Mouse (Mus musculus) bone marrow macrophage, adult 2 months (primary cell): ENCODE measurements around the gene Adcy4. TPM values are rescaled to one million over a fixed set of nuclear protein-coding genes. Genes with fewer than 3 reads are reported as not detected.

Source experiments
- H3K27ac ChIP-seq: 2 replicates; pipeline ENCODE4 v1.5.1; 2012; ENCODE audit warnings: low read depth, low read length; ENCODE audit not compliant: insufficient read depth
- H3K4me1 ChIP-seq: 2 replicates; pipeline ENCODE4 v1.6.1; 2012; ENCODE audit warnings: low read length; ENCODE audit not compliant: control insufficient read depth, insufficient read depth
- H3K4me3 ChIP-seq: 2 replicates; pipeline ENCODE4 v1.5.1; 2012; ENCODE audit warnings: mild to moderate bottlenecking, low read length, moderate library complexity; ENCODE audit not compliant: insufficient read depth
- CTCF ChIP-seq: IDR thresholded peaks from 2 replicates; pipeline ENCODE4 v1.5.1; 2012; ENCODE audit warnings: low read depth, mild to moderate bottlenecking, low read length, moderate library complexity
- POLR2A ChIP-seq: IDR thresholded peaks from 2 replicates; pipeline ENCODE4 v1.6.1; 2012; ENCODE audit warnings: mild to moderate bottlenecking, low read depth, low read length, borderline replicate concordance
- polyA plus RNA-seq: library from polyadenylated mRNA; stranded (reverse); fragments of >200 nt; gene quantifications from 2 replicates; pipeline ENCODE4 v1.2.4, GENCODE M21; 2012; ENCODE audit not compliant: missing spikeins, insufficient read depth, insufficient read length

Gene Adcy4
- not detected in 2 replicates for polyA plus RNA-seq

DNA sequence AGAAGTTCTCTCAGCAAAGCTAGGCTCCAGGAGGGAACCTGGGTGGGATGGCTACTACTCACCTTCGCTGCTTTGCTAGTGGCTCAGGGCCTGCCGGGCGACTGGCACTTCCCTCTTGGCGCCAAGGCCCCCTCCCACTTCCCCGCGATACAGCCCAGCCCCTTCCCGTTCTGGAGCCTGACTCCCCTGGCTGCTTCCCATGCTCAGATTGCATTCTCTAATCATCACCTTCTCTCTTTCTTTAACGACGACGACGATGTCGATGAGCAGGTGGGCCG is at the start of gene Adcy4:
Gene Adcy4, minus strand, starts transcription at position 138 of the 278 bp plus-strand sequence.
- TF ChIP-seq CTCF (no peak), POLR2A (no peak)
- Histone ChIP-seq H3K4me3 (no peak within 1 kb of the TSS), H3K4me1 (peaks cover 6% of the 10 kb centered on the region; the same call in 1 of the 2 replicates), H3K27ac (no peak within 1 kb of the TSS)

DNA sequence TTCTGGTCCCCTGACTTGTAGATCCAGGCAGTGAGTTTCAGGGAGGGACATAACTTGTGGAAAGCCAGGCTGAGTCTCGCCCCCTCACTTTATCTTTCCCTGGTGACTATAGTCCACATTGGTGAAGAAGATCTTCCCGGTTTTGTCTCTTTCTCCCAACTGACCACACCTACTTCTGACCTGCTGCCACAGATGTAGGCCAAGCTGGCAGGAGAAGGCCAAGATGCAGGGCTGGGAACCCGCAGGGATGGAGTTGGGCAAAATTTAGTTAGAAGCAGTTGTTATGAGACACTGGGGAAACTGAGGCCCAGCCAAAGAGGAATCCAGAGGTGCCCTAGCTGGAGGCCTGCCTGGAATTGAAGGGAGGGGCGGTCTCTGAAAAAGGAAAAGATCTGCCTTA is 49.2 kb upstream of the Adcy4 start:
- H3K4me3 ChIP-seq: no peak overlapping the region
- TF ChIP-seq POLR2A (no peak), CTCF (no peak)
- H3K27ac ChIP-seq: no peak overlapping the region
- H3K4me1 ChIP-seq: no peaks in the 10 kb centered on the region

DNA sequence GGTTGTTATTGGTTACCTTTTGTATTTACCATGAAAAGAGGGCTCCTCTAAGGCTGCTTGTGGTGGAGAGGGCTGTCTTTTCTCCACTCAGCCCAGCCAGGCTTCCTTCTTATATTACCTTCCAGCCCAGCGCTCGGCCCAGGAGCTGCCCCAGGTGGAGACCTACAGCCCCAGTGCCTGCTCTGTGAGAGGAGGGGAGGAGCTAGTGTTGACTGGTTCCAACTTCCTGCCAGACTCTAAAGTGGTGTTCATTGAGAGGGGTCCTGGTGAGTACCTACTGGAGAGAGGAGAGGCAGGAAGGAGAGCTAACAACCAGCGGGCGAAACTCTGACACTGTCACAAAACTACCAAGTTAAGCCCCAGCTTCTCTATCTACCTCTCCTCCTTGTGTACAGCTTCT is 46.4 kb upstream of the Adcy4 start:
- Histone ChIP-seq H3K4me3 (no peak overlapping the region), H3K27ac (no peak overlapping the region), H3K4me1 (no peaks in the 10 kb centered on the region)
- TF ChIP-seq POLR2A: no peak
- no peak for TF ChIP-seq CTCF

DNA sequence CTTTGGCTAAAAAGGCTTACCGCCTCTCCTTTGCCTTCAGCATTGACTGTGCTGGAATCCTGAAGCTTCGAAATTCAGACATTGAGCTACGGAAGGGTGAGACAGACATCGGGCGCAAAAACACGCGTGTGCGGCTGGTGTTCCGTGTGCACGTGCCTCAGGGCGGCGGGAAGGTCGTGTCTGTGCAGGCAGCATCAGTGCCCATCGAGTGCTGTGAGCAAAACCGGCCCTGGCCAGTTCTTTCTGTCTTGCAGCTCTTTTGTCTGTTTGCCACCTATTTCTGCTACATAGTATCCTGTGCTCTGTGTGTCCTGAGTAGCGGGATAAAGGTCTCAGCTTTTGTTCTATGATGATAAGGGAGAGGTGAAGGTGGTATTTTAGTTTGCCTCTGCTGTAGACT is 46.0 kb upstream of the Adcy4 start:
- Histone ChIP-seq H3K4me3 (no peak overlapping the region), H3K27ac (no peak overlapping the region), H3K4me1 (no peaks in the 10 kb centered on the region)
- TF ChIP-seq CTCF: no peak
- TF ChIP-seq POLR2A: no peak

DNA sequence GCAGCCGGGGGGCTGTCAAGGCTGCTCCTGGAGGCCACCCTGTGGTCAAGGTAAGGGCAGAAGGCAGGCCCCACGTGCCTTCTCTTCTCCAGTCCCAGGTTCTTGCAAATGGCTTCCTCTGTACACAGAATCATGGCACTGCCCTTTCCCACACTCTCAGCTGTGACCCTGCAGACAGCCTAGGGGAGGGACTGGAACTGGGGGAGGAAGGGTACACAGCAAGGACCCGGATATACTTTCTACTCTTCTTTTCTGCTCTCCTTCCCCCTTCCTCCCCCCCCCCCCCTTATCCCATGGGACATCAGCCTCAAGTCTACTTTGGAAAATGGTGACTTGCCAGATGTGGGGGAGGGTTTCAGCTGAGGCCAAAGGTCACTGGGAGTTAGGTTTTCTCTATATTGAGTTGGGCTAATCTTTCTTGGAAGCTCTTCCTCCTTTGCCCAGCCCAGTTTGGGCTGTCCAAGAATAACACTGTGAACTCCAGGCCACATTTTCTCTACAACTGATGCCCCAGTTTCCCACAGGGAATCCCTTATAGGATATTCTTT is 44.9 kb upstream of the Adcy4 start:
- no peak overlapping the region for H3K27ac ChIP-seq
- no peak overlapping the region for H3K4me3 ChIP-seq
- no peaks in the 10 kb centered on the region; the same call in 1 of the 2 replicates for H3K4me1 ChIP-seq
- TF ChIP-seq POLR2A (no peak), CTCF (no peak)

DNA sequence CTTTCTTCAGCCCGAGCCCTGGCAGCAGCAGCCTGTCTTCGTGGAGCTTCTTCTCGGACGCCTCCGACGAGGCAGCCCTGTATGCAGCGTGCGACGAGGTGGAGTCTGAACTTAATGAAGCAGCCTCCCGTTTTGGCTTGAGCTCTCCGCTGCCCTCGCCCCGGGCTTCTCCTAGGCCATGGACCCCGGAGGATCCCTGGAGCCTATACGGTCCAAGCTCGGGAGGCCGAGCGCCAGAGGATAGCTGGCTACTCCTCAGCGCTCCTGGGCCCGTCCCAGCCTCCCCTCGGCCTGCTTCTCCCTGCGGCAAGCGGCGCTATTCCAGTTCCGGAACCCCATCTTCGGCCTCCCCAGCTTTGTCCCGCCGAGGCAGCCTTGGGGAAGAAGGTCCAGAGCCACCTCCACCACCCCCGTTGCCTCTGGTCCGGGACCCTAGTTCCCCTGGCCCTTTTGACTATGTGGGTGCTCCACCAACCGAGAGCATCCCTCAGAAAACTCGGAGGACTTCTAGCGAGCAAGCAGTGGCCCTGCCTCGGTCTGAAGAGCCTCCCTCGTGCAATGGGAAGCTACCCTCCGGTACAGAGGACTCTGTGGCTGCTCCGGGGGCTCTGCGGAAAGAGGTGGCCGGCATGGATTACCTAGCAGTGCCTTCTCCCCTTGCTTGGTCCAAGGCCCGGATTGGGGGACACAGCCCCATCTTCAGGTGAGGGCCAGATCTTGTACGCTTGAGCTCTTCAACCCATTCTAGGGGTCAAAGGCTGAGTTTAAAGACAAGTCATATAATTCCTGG is 42.9 kb upstream of the Adcy4 start:
- Histone ChIP-seq H3K27ac (no peak overlapping the region), H3K4me3 (no peak overlapping the region)

DNA sequence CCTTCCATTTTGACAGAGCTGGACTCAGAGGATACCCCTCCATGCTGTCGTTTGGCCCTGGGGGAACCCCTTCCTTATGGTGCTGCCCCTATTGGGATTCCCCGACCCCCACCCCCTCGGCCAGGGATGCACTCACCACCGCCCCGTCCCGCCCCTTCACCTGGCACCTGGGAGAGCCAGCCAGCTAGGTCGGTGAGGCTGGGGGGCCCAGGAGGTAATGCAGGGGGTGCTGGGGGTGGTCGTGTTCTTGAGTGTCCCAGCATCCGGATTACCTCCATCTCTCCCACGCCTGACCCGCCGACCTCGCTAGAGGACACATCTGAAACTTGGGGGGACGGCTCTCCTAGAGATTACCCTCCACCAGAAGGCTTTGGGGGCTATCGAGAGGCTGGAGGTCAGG is 42.2 kb upstream of the Adcy4 start:
- H3K27ac ChIP-seq: no peak overlapping the region
- H3K4me1 ChIP-seq: no peaks in the 10 kb centered on the region; the same call in 1 of the 2 replicates
- TF ChIP-seq POLR2A (no peak), CTCF (no peak)
- no peak overlapping the region for H3K4me3 ChIP-seq

More for the DNA sequence above, 42.9 kb upstream of the Adcy4 start:
- H3K4me1 ChIP-seq: no peaks in the 10 kb centered on the region; the same call in 1 of the 2 replicates
- TF ChIP-seq CTCF (no peak), POLR2A (no peak)

DNA sequence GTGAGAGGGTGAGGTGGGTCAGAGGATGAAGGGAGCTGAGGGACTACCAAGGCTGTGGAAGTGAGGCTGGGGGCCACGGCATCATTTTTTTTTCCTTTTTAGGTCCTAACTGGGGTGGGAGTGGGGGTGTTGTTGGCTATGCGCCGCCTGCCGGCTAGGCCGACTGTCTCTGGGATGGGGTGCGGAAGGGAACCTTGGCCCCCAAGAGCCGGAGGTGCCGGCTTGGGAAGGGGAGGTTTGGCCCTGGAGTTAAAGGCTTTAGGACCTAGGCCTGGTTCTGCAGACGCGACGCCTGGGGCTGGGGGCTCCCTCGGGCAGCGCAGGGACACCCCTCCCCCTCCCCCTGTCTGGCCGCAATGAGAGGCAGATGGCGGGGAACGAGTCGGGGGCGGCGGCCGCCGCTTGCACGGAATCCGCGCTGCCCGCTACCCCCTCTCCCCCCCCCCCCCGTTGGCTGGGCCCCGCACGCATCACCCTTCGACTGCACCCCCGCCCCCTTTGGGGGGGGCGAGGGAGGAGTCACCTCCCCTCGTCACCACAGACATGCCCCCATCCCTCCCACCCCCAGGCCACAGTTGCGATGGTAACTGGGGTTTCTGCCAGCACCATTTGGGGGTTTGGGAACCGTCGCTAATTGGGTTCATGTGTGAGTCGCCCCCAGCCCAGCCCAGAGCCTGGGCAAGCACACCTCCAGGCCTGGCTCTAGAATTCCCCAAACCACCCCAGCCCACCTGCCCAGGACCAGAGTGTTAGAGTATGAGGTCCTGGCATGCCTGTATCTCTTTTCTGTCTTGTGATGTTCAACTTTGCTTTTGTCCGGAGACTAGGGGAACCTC is 41.5 kb upstream of the Adcy4 start:
- TF ChIP-seq POLR2A: no peak
- no peaks in the 10 kb centered on the region; the same call in 1 of the 2 replicates for H3K4me1 ChIP-seq
- no peak overlapping the region for H3K4me3 ChIP-seq
- no peak overlapping the region for H3K27ac ChIP-seq

DNA sequence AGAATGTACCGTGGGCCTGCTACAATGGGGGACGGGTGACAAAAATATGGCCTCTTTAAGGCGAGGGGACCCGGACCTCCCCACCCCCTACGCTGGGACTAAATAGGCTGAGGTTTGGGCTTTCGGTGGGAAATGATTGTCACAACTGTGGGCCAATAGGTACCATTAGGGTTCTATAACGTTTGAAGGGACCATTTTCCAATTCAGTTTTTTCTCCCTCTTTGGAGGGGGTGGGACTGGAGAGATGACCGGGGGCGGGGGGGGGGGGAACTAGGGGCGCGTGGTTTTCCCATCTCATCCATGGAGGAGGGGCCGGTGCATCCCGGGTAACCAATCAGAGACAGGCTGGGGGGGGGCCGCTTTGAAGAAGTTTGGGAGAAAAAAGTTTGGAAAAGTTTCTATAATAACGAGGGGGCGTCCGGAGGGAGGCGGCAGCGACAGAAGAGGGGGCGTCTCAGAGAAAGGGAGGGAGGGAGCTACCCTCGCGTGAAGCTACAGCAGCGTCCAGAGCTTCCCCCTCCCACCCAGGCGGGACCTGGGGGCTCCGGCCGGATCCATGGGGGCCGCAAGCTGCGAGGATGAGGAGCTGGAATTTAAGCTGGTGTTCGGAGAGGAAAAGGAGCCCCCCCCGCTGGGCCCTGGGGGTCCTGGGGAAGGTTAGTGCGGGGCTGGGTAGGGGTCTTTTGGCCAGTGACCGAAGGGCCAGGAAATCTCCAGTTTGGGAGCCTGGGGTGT is 40.8 kb upstream of the Adcy4 start:
- no peak for TF ChIP-seq POLR2A
- no peak for TF ChIP-seq CTCF
- Histone ChIP-seq H3K4me3 (no peak overlapping the region), H3K27ac (no peak overlapping the region)

More for the DNA sequence above, 40.8 kb upstream of the Adcy4 start:
- no peaks in the 10 kb centered on the region; the same call in 1 of the 2 replicates for H3K4me1 ChIP-seq
